Mouse (Mus musculus): ENCODE measurements at regions not wholly inside any gene's neighbourhood (a gene's known extent, or its start where the extent isn't known, plus 50 kb on each side); places are given as distances from the start of the nearest gene placed in this dataset.

DNA sequence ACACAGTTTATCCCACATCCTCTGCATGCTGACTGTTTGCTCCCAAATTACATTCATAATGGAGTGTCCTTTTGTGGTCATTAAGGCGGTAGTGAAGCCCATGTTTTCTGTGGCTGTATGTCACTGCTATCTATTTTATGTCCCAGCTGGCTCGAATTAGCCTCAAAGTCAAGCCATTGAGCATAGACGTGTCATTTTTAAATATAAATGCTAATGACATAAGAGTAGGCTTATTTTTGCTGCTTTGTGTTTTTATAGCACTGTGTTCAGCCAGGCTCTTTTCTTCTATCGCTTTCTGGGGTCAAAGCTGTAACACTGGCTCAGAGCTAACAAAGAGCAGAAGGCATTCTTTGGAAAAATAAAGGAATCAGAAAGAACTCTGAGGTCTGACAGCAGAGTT lies 83.8 kb upstream of the Pkn2 start:
- Histone ChIP-seq H3K4me3 (replicated peaks) (no peak overlapping the region), H3K27me3 (no peaks in the 10 kb centered on the region), H3K27ac (replicated peaks) (no peak overlapping the region), H3K9me3 (replicated peaks) (no peaks in the 10 kb centered on the region), H3K36me3 (no peaks in the 10 kb centered on the region), H3K4me1 (no peaks in the 10 kb centered on the region), H3K4me2 (replicated peaks) (no peak overlapping the region), H3K9ac (no peak overlapping the region)
- 64% methylated on average over 4 of the region's 4 CpGs for WGBS
- no peak for ATAC-seq (ENCODE audit: insufficient number of reproducible peaks, low FRiP score, low TSS enrichment, low read depth)

DNA sequence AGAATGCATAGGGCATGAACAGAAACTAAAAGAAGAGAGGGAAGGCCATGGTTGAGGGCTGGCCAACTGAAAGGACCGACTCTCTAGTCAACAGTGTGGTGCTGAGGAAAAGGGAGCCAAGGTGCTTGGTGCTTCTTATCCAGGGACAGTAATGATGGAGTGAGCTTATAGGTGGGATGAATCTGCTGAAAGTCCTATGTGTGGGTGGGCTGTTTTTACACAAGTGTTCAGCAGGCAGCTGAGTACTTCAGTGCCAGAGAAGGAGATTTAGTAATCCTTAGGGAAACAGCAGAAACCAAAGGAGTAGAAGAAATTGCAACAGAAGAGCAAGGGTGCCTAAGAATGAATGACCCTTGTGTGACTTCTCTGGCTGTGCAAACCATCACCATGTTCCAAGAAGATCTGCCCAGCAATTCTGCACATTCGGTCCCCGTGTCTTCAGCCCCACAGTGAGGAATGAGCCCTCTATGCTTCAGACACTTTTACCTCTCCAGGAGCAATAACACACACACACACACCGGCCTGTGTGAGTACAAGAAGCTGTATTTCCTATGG lies 82.1 kb upstream of the Pkn2 start:
- no peaks in the 10 kb centered on the region for H3K9me3 ChIP-seq (replicated peaks)
- H3K4me2 ChIP-seq (replicated peaks) = no peak overlapping the region
- no peak overlapping the region for H3K9ac ChIP-seq
- no peak overlapping the region for H3K27ac ChIP-seq (replicated peaks)
- no peaks in the 10 kb centered on the region for H3K27me3 ChIP-seq
- ATAC-seq (ENCODE audit: insufficient number of reproducible peaks, low FRiP score, low TSS enrichment, low read depth) = no peak
- no peaks in the 10 kb centered on the region for H3K4me1 ChIP-seq
- 90% methylated on average over 4 of the region's 4 CpGs for WGBS
- H3K36me3 ChIP-seq = no peaks in the 10 kb centered on the region
- H3K4me3 ChIP-seq (replicated peaks) = no peak overlapping the region

DNA sequence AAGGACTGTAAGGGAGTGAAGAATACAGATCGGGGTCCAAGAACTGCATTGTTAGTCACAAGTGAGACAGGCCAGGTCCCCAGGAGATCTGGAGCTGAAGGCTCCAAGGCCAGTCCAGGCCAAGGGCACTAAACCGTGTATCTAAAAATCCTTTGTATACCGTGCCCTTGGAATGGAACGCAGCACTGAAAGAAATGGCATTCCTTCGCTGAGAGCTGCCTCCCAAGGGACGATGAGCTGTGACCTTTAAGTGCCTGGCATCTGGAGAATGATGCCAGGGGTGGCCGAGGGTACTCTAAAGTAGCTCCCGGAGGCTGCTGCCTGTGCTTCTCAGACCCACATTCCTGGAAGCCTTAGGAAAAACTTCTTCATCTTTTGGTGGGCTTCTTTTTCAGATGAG lies 76.0 kb upstream of the Pkn2 start:
- Histone ChIP-seq H3K9ac (no peak overlapping the region), H3K4me1 (no peaks in the 10 kb centered on the region), H3K27ac (replicated peaks) (no peak overlapping the region), H3K27me3 (no peaks in the 10 kb centered on the region), H3K36me3 (no peaks in the 10 kb centered on the region), H3K4me3 (replicated peaks) (no peak overlapping the region), H3K9me3 (replicated peaks) (no peaks in the 10 kb centered on the region), H3K4me2 (replicated peaks) (no peak overlapping the region)
- WGBS = 71% methylated on average over 8 of the region's 8 CpGs
- no peak for ATAC-seq (ENCODE audit: insufficient number of reproducible peaks, low FRiP score, low TSS enrichment, low read depth)

DNA sequence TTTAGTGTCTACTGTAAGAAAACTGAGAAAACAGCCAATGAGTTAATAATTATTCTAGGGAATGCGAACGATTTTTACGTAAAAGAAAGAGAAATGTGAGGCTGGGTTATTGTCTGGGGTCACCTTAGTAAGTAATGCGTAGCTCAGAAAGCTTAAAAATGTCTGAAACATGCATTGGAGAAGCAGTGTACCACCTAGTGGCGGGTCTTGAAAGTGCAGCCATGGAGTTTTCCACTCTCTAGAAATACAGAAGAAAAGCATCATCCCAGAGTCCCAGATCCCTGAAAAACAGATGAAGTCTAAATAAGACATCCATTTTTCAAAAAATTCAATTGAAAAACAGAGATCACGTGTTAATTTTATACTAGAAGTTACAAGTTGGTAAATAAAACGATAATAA lies 67.0 kb upstream of the Pkn2 start:
- Histone ChIP-seq H3K27ac (replicated peaks) (no peak overlapping the region), H3K4me1 (no peaks in the 10 kb centered on the region), H3K27me3 (no peaks in the 10 kb centered on the region), H3K4me3 (replicated peaks) (no peak overlapping the region), H3K9me3 (replicated peaks) (no peaks in the 10 kb centered on the region), H3K9ac (no peak overlapping the region), H3K36me3 (no peaks in the 10 kb centered on the region), H3K4me2 (replicated peaks) (no peak overlapping the region)
- no peak for ATAC-seq (ENCODE audit: insufficient number of reproducible peaks, low FRiP score, low TSS enrichment, low read depth)
- 37% methylated on average over 7 of the region's 7 CpGs for WGBS

DNA sequence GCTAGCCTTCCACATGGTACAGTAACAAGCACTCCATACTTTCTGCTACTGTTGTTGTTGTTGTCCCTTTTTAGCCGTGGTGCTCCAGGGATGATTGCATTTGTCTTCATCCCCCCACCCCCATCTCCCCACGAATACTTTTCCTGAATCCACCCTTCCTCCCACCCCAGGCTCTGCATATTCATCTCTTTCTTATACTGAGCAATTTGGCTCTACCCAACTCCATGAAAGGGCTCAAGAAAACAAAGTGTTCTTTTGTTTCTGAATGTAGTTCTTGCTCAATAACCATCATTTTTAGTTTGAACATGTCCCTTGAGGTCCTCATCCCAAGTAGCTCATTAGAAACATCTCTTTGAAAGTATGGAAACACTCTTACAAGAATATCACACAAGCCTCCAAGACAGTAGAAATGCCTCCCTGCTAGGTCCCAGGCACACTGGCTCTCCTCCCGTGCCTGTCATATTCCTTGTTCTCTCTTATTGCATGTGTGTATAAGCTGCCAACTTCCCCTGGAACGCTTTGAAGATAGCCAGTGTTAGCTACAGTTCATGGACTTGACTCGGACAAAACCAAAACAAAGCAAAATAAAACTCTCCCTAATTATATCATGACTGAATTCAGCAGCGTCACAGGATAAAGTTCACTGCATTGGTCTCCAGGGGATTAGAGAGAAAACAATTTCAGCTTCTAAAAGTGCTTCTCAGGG lies 59.7 kb upstream of the Pkn2 start:
- Histone ChIP-seq H3K9me3 (replicated peaks) (no peaks in the 10 kb centered on the region), H3K9ac (no peak overlapping the region), H3K4me3 (replicated peaks) (no peak overlapping the region), H3K27ac (replicated peaks) (no peak overlapping the region), H3K27me3 (no peaks in the 10 kb centered on the region), H3K4me1 (peaks cover 4% of the 10 kb centered on the region; the same call in 1 of the 2 replicates), H3K36me3 (no peaks in the 10 kb centered on the region), H3K4me2 (replicated peaks) (no peak overlapping the region)
- 37% methylated on average over 6 of the region's 6 CpGs for WGBS
- ATAC-seq (ENCODE audit: insufficient number of reproducible peaks, low FRiP score, low TSS enrichment, low read depth) = no peak

DNA sequence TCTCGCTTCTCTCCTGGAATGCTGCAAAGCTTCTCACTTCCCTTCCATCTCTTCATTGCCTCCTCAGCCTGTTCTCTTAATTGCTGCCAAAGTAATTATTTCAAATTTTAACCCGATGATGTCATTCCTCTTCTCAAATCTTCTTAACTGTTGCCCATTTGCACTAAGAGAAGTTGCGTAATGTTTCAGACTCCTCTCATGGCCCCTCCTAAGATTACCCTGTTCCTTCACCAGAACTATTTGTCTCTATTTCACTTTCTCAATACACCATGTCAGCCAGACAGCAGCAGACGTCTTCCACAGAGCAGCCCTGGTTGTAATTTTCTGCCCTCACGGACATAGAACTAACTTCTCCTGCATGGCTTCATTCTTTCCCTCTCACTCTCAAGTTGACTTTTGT lies 59.1 kb upstream of the Pkn2 start:
- Histone ChIP-seq H3K27ac (replicated peaks) (no peak overlapping the region), H3K9me3 (replicated peaks) (no peaks in the 10 kb centered on the region), H3K4me2 (replicated peaks) (no peak overlapping the region), H3K4me1 (peaks cover 4% of the 10 kb centered on the region; the same call in 1 of the 2 replicates), H3K36me3 (no peaks in the 10 kb centered on the region), H3K27me3 (no peaks in the 10 kb centered on the region), H3K4me3 (replicated peaks) (no peak overlapping the region), H3K9ac (no peak overlapping the region)
- ATAC-seq (ENCODE audit: insufficient number of reproducible peaks, low FRiP score, low TSS enrichment, low read depth) = no peak
- 61% methylated on average over 5 of the region's 5 CpGs for whole genome bisulfite sequencing

DNA sequence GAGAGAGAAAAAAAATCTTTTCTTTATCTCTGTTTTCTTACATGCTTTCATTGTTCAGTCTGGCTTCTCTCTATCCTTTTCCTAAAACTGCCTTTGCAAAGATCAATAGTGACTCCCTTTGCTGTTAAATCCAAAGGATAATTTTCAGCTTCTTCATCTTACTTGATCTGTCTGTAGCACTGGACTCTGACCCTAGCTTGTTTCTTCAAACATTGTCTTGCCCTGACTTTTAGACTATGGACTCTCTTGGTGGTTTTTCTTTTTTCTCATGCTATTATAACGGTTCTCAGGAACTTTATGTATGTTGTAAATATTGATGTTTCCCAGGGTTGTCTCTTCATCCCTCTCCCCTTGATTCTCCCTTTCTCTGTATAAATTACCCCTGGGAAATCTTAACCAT lies 58.0 kb upstream of the Pkn2 start:
- Histone ChIP-seq H3K4me2 (replicated peaks) (no peak overlapping the region), H3K27ac (replicated peaks) (no peak overlapping the region), H3K9ac (no peak overlapping the region), H3K4me3 (replicated peaks) (no peak overlapping the region), H3K27me3 (no peaks in the 10 kb centered on the region), H3K36me3 (no peaks in the 10 kb centered on the region), H3K4me1 (peaks cover 4% of the 10 kb centered on the region; the same call in 1 of the 2 replicates), H3K9me3 (replicated peaks) (no peaks in the 10 kb centered on the region)
- WGBS = 77% methylated on average over 1 of the region's 1 CpGs
- no peak for ATAC-seq (ENCODE audit: insufficient number of reproducible peaks, low FRiP score, low TSS enrichment, low read depth)

DNA sequence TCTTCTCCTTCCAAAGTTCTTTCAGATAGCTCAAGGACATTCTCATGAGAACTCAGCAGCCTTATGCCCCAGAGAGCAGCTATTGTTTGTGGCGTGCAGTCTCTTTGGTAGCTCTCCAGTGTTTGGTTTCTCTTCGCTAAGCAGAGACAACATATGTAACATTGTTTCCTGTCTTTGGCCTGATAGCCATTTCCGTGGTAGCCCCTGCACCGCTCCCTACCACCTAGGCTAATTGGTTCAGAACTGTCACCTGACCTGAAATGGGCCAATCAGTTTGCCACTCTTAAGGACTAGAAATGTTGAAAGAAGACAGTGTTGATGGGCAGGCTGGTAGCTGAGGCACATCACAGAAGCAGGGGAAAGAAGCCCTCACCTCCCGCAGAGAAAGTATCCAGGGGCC lies 54.1 kb upstream of the Pkn2 start:
- no peak overlapping the region for H3K4me3 ChIP-seq (replicated peaks)
- no peak for ATAC-seq (ENCODE audit: insufficient number of reproducible peaks, low FRiP score, low TSS enrichment, low read depth)
- H3K4me1 ChIP-seq = no peaks in the 10 kb centered on the region
- no peak overlapping the region for H3K4me2 ChIP-seq (replicated peaks)
- H3K9ac ChIP-seq = no peak overlapping the region
- H3K9me3 ChIP-seq (replicated peaks) = no peaks in the 10 kb centered on the region
- no peak overlapping the region for H3K27ac ChIP-seq (replicated peaks)
- no peaks in the 10 kb centered on the region for H3K36me3 ChIP-seq
- WGBS = 74% methylated on average over 5 of the region's 5 CpGs
- no peaks in the 10 kb centered on the region for H3K27me3 ChIP-seq

DNA sequence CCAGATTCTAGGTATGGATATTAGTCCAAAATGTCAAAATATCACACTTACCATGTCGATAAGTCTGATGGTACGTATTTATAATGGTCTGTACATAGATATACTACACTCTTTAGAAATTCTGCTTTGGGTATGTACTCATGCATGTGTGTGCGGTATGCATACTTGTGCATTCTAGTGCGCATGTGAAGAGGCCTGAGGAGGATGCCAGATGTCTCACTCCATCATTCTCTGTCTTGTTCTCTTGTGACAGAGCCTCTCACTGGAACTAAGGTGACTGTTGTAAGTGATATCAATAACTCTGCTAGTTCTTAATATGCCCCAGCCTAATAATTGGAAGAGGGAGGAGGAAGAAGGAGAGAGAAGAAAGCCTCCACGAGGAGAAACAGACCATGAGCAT lies 52.5 kb upstream of the Pkn2 start:
- no peak overlapping the region for H3K27ac ChIP-seq (replicated peaks)
- no peak overlapping the region for H3K4me3 ChIP-seq (replicated peaks)
- no peak overlapping the region for H3K9ac ChIP-seq
- no peaks in the 10 kb centered on the region for H3K36me3 ChIP-seq
- 81% methylated on average over 5 of the region's 5 CpGs for WGBS
- no peak overlapping the region for H3K4me2 ChIP-seq (replicated peaks)
- no peaks in the 10 kb centered on the region for H3K9me3 ChIP-seq (replicated peaks)
- H3K27me3 ChIP-seq = no peaks in the 10 kb centered on the region
- no peak for ATAC-seq (ENCODE audit: insufficient number of reproducible peaks, low FRiP score, low TSS enrichment, low read depth)
- H3K4me1 ChIP-seq = no peaks in the 10 kb centered on the region

DNA sequence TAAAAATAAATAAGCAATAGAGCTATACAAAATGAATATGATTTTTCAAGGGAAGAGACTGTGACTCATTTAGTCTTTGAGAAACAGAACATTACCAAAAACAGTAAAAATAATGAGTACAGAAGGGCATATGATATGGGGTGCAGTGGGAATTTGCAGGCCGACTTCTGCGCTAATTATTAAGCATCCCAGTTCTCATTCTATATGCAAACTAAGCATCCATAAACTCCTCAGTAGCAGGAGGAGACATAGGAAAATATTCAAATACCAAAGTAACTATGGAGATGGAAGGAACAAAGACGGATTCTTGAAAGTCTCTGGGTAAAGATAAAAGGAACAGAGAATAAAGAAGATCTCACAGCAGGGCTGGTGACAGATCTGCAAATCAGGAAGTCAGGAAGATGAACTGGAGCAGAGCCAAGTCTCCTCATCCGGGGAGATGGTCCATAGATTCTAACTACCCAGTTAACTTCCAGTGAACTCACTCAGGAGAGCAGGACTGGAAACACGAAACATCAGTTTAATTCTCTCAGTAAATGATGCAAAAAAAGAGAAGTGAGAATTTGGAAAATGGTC lies 52.0 kb upstream of the Pkn2 start:
- H3K27ac ChIP-seq (replicated peaks) = no peak overlapping the region
- no peaks in the 10 kb centered on the region for H3K27me3 ChIP-seq
- no peak overlapping the region for H3K9ac ChIP-seq
- WGBS = 61% methylated on average over 5 of the region's 5 CpGs
- no peak for ATAC-seq (ENCODE audit: insufficient number of reproducible peaks, low FRiP score, low TSS enrichment, low read depth)
- H3K4me2 ChIP-seq (replicated peaks) = no peak overlapping the region
- H3K36me3 ChIP-seq = no peaks in the 10 kb centered on the region
- no peaks in the 10 kb centered on the region for H3K9me3 ChIP-seq (replicated peaks)
- no peaks in the 10 kb centered on the region for H3K4me1 ChIP-seq
- H3K4me3 ChIP-seq (replicated peaks) = no peak overlapping the region

Measured in embryonic facial prominence, embryonic 15.5 days (tissue).